Mouse (Mus musculus): ENCODE measurements around the gene Rgs9bp. TPM values are rescaled to one million over a fixed set of nuclear protein-coding genes. Genes with fewer than 3 reads are reported as not detected.

Rgs9bp gene
- polyA plus RNA-seq (2015; fragmentation: Nextera tagmentation; extraction: Ambion mirVana): 0.19 and 0.20 TPM in 2 replicates

DNA sequence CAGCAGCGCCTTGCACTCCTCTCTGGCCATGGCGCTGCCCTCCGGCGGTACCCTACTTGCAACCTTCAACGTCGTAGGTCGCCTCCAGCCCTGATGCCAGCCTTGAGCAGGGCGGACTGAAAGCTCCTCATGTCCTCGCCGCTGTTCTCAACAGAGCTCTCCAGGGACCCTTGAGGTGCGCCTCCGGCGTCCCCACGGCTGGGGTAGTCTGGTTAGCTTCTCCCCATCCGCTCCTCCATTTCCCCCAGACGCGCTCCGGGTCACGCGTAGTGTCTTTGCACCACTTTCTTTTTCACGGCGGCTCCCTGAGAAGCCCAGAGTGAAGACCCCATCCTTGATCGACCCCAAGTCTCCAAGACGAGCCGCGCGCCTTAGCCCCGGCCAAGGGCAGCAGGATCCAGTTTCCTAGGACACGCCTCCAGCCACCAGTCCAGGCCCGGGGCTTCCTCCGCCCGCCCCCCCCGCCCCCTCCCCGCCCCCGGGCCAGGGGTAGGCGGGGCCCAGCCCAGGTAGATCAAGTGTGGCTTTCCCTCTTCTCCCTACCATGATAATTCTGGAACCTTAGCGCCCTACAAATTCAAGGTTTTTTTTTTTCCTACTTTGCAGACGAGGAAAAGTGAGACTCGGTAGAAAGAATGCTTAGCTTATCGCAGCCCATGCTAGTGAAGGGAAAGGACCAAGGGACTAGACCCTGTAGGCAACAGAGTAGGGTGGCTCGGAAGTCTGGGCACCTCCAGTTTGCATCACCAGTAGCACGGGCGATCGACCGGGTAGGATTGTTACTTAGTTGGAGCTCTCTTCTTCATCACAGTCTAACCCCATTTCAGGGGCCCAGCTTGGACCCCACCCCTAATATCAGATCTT lies at the start of gene Rgs9bp:
Rgs9bp (minus strand) TSS at position 392 of the 864 bp plus-strand sequence.
- Histone ChIP-seq H3K4me3 (replicated peaks) (peak within 1 kb of the TSS; percentile 82), H3K9me3 (replicated peaks) (no peaks in the 10 kb centered on the region), H3K4me1 (peaks cover 45% of the 10 kb centered on the region), H3K27me3 (peaks cover 45% of the 10 kb centered on the region), H3K36me3 (no peaks in the 10 kb centered on the region), H3K9ac (peak within 1 kb of the TSS; percentile 66), H3K27ac (replicated peaks) (peak within 1 kb of the TSS; percentile 81), H3K4me2 (replicated peaks) (peak within 1 kb of the TSS; percentile 100)
- ATAC-seq (ENCODE audit: insufficient number of reproducible peaks, low FRiP score, low TSS enrichment, low read depth): peak; percentile 76
- WGBS: under 1% methylated on average over 45 of the region's 45 CpGs

DNA sequence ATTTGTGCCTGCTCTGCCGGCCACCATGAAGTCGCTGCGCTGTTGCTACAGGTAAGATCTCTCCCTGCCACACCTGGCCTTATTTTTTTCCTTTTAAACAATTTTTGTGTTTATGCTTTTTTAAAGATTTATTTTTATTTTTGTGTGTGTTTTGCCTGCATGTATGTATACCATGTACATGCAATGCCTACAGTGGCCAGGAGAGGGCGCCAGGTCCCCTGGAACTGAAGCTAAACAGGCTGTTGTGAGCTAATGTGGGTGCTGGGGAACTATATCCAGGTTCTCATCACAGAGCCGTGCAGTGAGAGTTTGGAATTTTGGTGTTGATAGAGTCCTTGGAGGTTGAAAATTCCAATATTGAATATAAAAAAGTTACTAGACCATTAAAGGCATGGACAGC lies 43.1 kb upstream of the Rgs9bp start:
- ATAC-seq (ENCODE audit: insufficient number of reproducible peaks, low FRiP score, low TSS enrichment, low read depth): no peak
- Histone ChIP-seq H3K27me3 (no peaks in the 10 kb centered on the region), H3K4me3 (replicated peaks) (no peak overlapping the region), H3K4me2 (replicated peaks) (no peak overlapping the region), H3K9ac (no peak overlapping the region), H3K27ac (replicated peaks) (no peak overlapping the region), H3K36me3 (peaks cover 82% of the 10 kb centered on the region), H3K4me1 (no peaks in the 10 kb centered on the region), H3K9me3 (replicated peaks) (no peaks in the 10 kb centered on the region)
- 76% methylated on average over 5 of the region's 5 CpGs for WGBS

DNA sequence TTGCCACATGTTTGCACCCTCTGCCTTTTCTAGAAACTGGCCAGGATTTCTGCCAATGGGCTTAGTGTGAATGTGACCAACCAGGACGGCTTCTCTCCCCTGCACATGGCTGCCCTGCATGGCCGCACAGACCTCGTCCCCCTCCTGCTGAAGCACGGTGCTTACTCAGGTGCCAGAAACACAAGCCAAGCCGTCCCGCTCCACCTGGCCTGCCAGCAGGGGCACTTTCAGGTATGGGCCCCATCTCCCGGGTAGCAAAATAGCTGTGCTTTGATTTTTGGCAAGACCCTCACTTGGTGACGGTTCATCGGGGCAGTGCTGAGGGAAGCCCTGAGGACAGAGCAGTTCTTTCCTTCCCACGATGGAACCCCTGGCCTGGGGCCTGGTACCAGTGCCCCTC lies 42.0 kb upstream of the Rgs9bp start:
- Histone ChIP-seq H3K4me1 (no peaks in the 10 kb centered on the region), H3K9me3 (replicated peaks) (no peaks in the 10 kb centered on the region), H3K4me2 (replicated peaks) (no peak overlapping the region), H3K4me3 (replicated peaks) (no peak overlapping the region), H3K27me3 (no peaks in the 10 kb centered on the region), H3K36me3 (peaks cover 82% of the 10 kb centered on the region), H3K27ac (replicated peaks) (no peak overlapping the region), H3K9ac (no peak overlapping the region)
- no peak for ATAC-seq (ENCODE audit: insufficient number of reproducible peaks, low FRiP score, low TSS enrichment, low read depth)
- WGBS: 91% methylated on average over 10 of the region's 10 CpGs

DNA sequence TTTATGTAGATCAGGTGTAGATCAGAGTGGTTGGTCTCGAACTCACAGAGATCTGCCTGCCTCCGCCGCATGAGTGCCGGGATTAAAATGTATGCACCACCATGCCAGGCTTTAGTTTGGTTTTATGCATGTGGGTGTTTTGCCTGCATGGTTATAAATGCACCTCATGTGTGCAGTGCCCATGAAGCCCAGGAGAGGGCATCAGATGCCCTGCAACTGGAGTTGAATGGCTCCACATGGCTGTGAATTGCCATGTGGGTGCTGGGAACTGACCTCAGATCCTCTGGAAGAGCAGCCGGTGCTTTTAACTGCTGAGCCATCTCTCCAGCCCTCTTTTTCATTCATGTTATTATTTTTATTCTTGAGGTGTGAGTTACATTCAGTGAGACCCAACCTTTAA lies 40.7 kb upstream of the Rgs9bp start:
- H3K4me3 ChIP-seq (replicated peaks): no peak overlapping the region
- ATAC-seq (ENCODE audit: insufficient number of reproducible peaks, low FRiP score, low TSS enrichment, low read depth): no peak
- H3K4me2 ChIP-seq (replicated peaks): no peak overlapping the region
- H3K9ac ChIP-seq: no peak overlapping the region
- H3K27ac ChIP-seq (replicated peaks): no peak overlapping the region
- no peaks in the 10 kb centered on the region for H3K4me1 ChIP-seq
- no peaks in the 10 kb centered on the region for H3K9me3 ChIP-seq (replicated peaks)
- 92% methylated on average over 5 of the region's 5 CpGs for WGBS
- H3K36me3 ChIP-seq: peaks cover 85% of the 10 kb centered on the region
- H3K27me3 ChIP-seq: no peaks in the 10 kb centered on the region

DNA sequence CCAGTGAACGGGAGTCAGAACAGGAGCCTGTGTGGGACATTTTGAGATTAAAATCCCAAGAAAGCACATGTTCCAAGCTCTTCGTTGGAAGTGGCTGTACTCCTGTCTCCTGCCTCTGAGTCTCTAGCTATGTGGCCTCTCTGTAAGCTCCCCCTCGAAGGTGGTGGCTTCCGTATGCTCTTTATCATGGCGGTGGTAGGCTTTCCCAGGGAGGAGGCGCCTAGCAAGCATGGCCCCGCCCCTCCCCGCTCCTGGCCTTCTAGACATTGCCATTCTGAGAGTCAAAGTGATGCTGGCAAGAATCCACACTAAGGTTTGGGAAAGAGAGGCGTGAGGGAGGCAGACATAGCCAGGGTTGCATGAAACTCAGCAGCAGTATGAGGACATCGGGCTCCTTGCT lies 37.2 kb upstream of the Rgs9bp start:
- H3K4me3 ChIP-seq (replicated peaks): no peak overlapping the region
- H3K9ac ChIP-seq: no peak overlapping the region
- no peak overlapping the region for H3K4me2 ChIP-seq (replicated peaks)
- peaks cover 79% of the 10 kb centered on the region for H3K36me3 ChIP-seq
- H3K27ac ChIP-seq (replicated peaks): no peak overlapping the region
- H3K27me3 ChIP-seq: no peaks in the 10 kb centered on the region
- 90% methylated on average over 10 of the region's 10 CpGs for WGBS
- no peaks in the 10 kb centered on the region for H3K4me1 ChIP-seq
- ATAC-seq (ENCODE audit: insufficient number of reproducible peaks, low FRiP score, low TSS enrichment, low read depth): no peak
- no peaks in the 10 kb centered on the region for H3K9me3 ChIP-seq (replicated peaks)

DNA sequence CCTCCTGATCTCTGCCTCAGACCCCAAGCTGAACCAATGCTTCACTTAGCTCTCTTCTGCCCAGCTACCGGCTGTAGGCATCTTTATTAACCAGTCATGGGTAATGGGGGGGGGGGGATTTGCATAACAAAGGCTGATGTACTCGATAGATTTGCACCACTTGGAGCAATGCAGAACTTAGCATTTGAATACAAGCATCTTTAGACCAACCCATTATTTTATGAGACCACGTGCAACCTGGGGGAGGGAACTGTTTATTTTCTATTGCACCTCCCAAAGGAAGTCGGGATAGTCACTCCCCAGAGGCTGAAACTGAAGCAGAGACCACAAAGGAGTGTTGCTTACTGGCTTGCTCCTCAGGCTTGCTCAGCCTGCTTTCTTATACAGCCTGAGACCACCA lies 32.1 kb upstream of the Rgs9bp start:
- no peaks in the 10 kb centered on the region for H3K9me3 ChIP-seq (replicated peaks)
- H3K4me3 ChIP-seq (replicated peaks): no peak overlapping the region
- H3K36me3 ChIP-seq: peaks cover 83% of the 10 kb centered on the region
- 78% methylated on average over 4 of the region's 4 CpGs for WGBS
- no peaks in the 10 kb centered on the region for H3K4me1 ChIP-seq
- no peak overlapping the region for H3K27ac ChIP-seq (replicated peaks)
- H3K4me2 ChIP-seq (replicated peaks): no peak overlapping the region
- H3K27me3 ChIP-seq: no peaks in the 10 kb centered on the region
- ATAC-seq (ENCODE audit: insufficient number of reproducible peaks, low FRiP score, low TSS enrichment, low read depth): no peak
- H3K9ac ChIP-seq: no peak overlapping the region

DNA sequence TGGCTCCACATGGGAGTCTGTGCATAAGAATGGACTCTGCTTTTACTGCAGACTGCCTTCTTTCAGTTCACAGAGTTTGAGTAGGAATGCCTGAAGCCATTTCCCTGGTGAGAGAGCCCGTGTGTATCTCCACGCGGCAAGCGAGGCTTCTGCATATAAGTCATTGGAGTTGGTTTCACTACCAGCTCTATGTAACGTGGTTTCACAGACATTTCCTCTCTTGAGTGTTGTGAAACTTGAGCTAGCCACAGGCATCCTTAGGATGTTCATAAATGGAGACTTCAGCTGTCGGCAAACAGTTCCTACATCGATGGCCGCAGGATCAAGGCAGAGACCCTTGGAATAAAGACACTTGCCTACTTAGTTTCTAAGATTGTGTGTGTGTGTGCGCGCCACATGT lies 23.9 kb upstream of the Rgs9bp start:
- Histone ChIP-seq H3K4me2 (replicated peaks) (no peak overlapping the region), H3K9me3 (replicated peaks) (no peaks in the 10 kb centered on the region), H3K9ac (no peak overlapping the region), H3K4me3 (replicated peaks) (no peak overlapping the region), H3K27me3 (no peaks in the 10 kb centered on the region), H3K27ac (replicated peaks) (no peak overlapping the region), H3K36me3 (peaks cover 78% of the 10 kb centered on the region), H3K4me1 (no peaks in the 10 kb centered on the region)
- no peak for ATAC-seq (ENCODE audit: insufficient number of reproducible peaks, low FRiP score, low TSS enrichment, low read depth)
- 73% methylated on average over 10 of the region's 10 CpGs for WGBS

DNA sequence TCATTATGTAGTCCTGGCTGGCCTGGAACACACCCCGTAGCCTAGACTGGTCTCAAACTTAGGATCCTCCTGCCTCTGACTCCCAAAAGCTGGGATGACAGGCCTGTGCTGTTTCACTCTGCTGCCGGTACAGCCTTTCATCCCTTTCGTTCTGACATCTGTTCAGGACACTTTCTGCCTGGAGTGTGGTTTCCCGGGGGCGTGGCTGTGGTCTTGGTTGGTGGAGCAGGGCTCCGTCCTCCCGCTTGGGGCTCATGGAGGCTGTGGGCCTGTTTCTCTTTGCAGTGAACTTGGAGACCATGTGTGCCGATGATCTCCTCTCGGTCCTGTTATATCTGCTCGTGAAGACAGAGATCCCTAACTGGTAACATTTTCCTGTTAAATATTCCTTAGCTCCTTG lies 21.4 kb upstream of the Rgs9bp start:
- WGBS: 75% methylated on average over 10 of the region's 10 CpGs
- no peaks in the 10 kb centered on the region for H3K4me1 ChIP-seq
- no peak for ATAC-seq (ENCODE audit: insufficient number of reproducible peaks, low FRiP score, low TSS enrichment, low read depth)
- no peaks in the 10 kb centered on the region for H3K9me3 ChIP-seq (replicated peaks)
- no peak overlapping the region for H3K27ac ChIP-seq (replicated peaks)
- H3K4me3 ChIP-seq (replicated peaks): no peak overlapping the region
- H3K27me3 ChIP-seq: no peaks in the 10 kb centered on the region
- H3K36me3 ChIP-seq: peaks cover 76% of the 10 kb centered on the region
- H3K9ac ChIP-seq: no peak overlapping the region
- H3K4me2 ChIP-seq (replicated peaks): no peak overlapping the region

DNA sequence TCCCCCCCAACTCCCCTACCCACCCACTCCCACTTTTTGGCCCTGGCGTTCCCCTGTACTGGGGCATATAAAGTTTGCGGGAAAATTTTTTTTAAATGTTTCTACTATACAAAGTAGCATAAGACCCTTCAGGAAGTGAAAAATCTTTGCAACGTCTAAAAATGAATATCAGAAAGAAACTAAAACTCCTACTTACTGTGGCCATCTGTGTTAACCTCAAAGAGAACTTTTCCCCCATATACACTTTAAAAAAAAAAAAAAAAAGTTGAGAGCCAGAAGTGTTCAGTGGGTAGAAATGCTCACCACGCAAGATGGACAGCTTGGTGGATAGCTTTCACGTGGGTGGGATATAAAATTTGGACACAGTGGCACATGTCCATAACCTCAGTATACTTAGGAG lies 17.4 kb upstream of the Rgs9bp start:
- Histone ChIP-seq H3K4me1 (no peaks in the 10 kb centered on the region), H3K4me2 (replicated peaks) (no peak overlapping the region), H3K9ac (no peak overlapping the region), H3K36me3 (peaks cover 41% of the 10 kb centered on the region), H3K9me3 (replicated peaks) (no peaks in the 10 kb centered on the region), H3K4me3 (replicated peaks) (no peak overlapping the region), H3K27me3 (no peaks in the 10 kb centered on the region), H3K27ac (replicated peaks) (no peak overlapping the region)
- WGBS: 96% methylated on average over 5 of the region's 5 CpGs
- ATAC-seq (ENCODE audit: insufficient number of reproducible peaks, low FRiP score, low TSS enrichment, low read depth): no peak

DNA sequence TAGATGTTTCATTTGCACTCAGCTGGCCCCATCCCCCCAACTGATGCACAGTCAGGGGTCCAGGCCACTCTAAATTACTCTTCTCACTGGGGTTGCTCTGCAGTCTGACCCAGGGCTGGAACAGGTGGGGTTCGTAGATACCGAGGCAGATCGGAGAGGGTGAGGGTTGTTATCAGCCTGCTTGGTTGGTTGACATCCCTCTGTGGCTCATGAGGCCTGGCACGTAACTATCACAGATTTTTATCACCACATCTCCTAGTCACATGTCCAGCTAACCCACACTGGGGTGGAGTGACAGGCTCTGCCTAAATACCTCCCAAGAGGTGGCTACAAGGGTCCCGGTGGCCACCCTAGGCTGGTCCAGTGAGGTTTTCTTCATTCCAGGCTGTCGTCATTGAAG lies 15.7 kb upstream of the Rgs9bp start:
- Histone ChIP-seq H3K9me3 (replicated peaks) (no peaks in the 10 kb centered on the region), H3K4me3 (replicated peaks) (no peak overlapping the region), H3K4me1 (no peaks in the 10 kb centered on the region), H3K9ac (no peak overlapping the region), H3K4me2 (replicated peaks) (no peak overlapping the region), H3K27me3 (no peaks in the 10 kb centered on the region), H3K27ac (replicated peaks) (no peak overlapping the region), H3K36me3 (peaks cover 39% of the 10 kb centered on the region)
- 84% methylated on average over 6 of the region's 6 CpGs for WGBS
- ATAC-seq (ENCODE audit: insufficient number of reproducible peaks, low FRiP score, low TSS enrichment, low read depth): no peak

DNA sequence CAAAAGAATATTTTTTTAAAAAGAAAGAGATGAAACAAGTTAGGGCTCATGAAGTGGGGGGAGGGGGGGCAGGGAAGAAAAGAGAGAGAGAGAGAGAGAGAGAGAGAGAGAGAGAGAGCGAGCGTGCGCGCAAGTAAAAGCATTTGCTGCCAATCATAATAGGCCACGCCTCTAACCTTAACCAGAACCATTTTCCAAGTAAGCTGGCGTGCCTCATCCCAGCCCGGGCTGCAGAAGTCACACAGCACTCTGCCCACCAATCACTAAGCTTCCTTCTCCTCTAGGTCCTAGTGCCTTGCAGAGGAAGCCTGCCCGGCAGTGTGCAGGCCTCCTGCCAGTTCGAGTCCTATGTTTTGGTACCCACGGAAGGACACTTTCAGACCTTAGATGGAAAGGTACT lies 14.6 kb upstream of the Rgs9bp start:
- Histone ChIP-seq H3K4me3 (replicated peaks) (no peak overlapping the region), H3K9me3 (replicated peaks) (no peaks in the 10 kb centered on the region), H3K9ac (no peak overlapping the region), H3K27me3 (no peaks in the 10 kb centered on the region), H3K4me2 (replicated peaks) (no peak overlapping the region), H3K36me3 (peaks cover 46% of the 10 kb centered on the region), H3K27ac (replicated peaks) (no peak overlapping the region), H3K4me1 (0 out of 2 replicates have a peak, but pooled peaks cover 2% of the 10 kb centered on the region)
- 66% methylated on average over 10 of the region's 10 CpGs for WGBS
- no peak for ATAC-seq (ENCODE audit: insufficient number of reproducible peaks, low FRiP score, low TSS enrichment, low read depth)

DNA sequence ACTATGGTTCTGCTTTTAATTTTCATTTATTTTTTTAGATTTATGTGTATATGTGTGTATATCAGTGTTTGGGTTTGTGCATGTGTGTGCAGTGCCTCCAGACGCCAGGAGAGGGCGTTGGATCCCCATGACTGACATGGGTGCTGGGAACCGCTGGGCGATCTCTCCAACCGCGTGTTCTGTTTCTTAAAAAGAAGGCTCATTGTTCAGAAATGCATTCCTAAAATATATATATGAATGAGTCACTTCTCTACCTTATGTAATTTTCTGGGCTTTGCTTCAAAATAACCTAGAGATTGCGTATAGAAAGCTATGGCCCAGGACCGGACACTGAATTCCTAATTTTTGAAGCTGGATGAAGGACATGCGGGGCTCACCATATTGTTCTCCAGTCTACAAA lies 14.1 kb upstream of the Rgs9bp start:
- WGBS: 84% methylated on average over 9 of the region's 9 CpGs
- Histone ChIP-seq H3K4me3 (replicated peaks) (no peak overlapping the region), H3K9ac (no peak overlapping the region), H3K4me2 (replicated peaks) (no peak overlapping the region), H3K27me3 (no peaks in the 10 kb centered on the region), H3K27ac (replicated peaks) (no peak overlapping the region), H3K9me3 (replicated peaks) (no peaks in the 10 kb centered on the region), H3K36me3 (peaks cover 49% of the 10 kb centered on the region), H3K4me1 (0 out of 2 replicates have a peak, but pooled peaks cover 2% of the 10 kb centered on the region)
- no peak for ATAC-seq (ENCODE audit: insufficient number of reproducible peaks, low FRiP score, low TSS enrichment, low read depth)
